Mouse (Mus musculus) MEL (cell line): ENCODE results near the gene Actr2. TPM values are rescaled to one million over a fixed set of nuclear protein-coding genes. Genes with fewer than 3 reads are reported as not detected.
"Not testable (repeated sequence)": the region's sequence is repeated elsewhere in the genome, so short reads cannot be mapped to it uniquely, and the experiment has no call there.

Experiments
- DNase-seq: peaks from one replicate; pipeline ENCODE4 v3.0.0; 2011; ENCODE audit warnings: low read depth, low spot score
- H3K27ac ChIP-seq: 2 replicates; pipeline ENCODE4 v1.5.1; 2012; ENCODE audit warnings: low read depth, mild to moderate bottlenecking, control low read depth, low read length, moderate library complexity; ENCODE audit not compliant: control insufficient read depth
- H3K27me3 ChIP-seq, 2 experiments: fragments of 150-350 bp in 1 of 2; sonication (generic) in 1 of 2; 2 replicates each; pipeline ENCODE4 v1.6.1; 2012; ENCODE audit warnings: low read length in 2 of 2, mild to moderate bottlenecking in 2 of 2, improper control_type of control experiment in 1 of 2, moderate library complexity in 1 of 2; ENCODE audit not compliant: insufficient read depth in 2 of 2, control insufficient read depth in 1 of 2
- H3K36me3 ChIP-seq, 2 experiments: 2 replicates each; pipeline ENCODE4 v1.6.1; 2012 to 2014; ENCODE audit warnings: low read length in 2 of 2, improper control_type of control experiment in 1 of 2, inconsistent platforms in 1 of 2, mild to moderate bottlenecking in 1 of 2; ENCODE audit not compliant: insufficient read depth in 2 of 2, control insufficient read depth in 1 of 2
- H3K4me1 ChIP-seq, 2 experiments: fragments of 150-350 bp in 1 of 2; sonication (generic) in 1 of 2; 2 replicates each; pipeline ENCODE4 v1.6.1; 2012; ENCODE audit warnings: low read length in 2 of 2, improper control_type of control experiment in 1 of 2, mild to moderate bottlenecking in 1 of 2; ENCODE audit not compliant: insufficient read depth in 2 of 2, control insufficient read depth in 1 of 2
- H3K4me3 ChIP-seq, 2 experiments: fragments of 150-350 bp in 1 of 2; sonication (generic) in 1 of 2; 2 replicates each; pipeline ENCODE4 v1.5.1; 2012; ENCODE audit warnings: low read depth in 2 of 2, low read length in 2 of 2, mild to moderate bottlenecking in 2 of 2, moderate library complexity in 2 of 2, control low read depth in 1 of 2, improper control_type of control experiment in 1 of 2; ENCODE audit not compliant: control insufficient read depth in 1 of 2, insufficient read depth in 1 of 2
- H3K79me2 ChIP-seq: 2 replicates; pipeline ENCODE4 v1.6.1; 2012; ENCODE audit warnings: mild to moderate bottlenecking, low read length, moderate library complexity; ENCODE audit not compliant: control insufficient read depth, poor library complexity, insufficient read depth
- H3K9ac ChIP-seq: 2 replicates; pipeline ENCODE4 v1.6.1; 2012; ENCODE audit warnings: low read depth, mild to moderate bottlenecking, control low read depth, low read length, moderate library complexity; ENCODE audit not compliant: control insufficient read depth, poor library complexity, severe bottlenecking
- H3K9me3 ChIP-seq: fragments of 150-350 bp; sonication (generic); replicated peaks from 2 replicates; pipeline ENCODE4 v1.6.1; 2012; ENCODE audit warnings: mild to moderate bottlenecking, low read length, improper control_type of control experiment, moderate library complexity; ENCODE audit not compliant: insufficient read depth
- CTCF ChIP-seq, 3 experiments: IDR thresholded peaks in 2 of 3; conservative IDR thresholded peaks in 1 of 3; 2 replicates each; pipeline ENCODE4 v1.5.1; 2011 to 2012; ENCODE audit warnings: low read length in 3 of 3, low read depth in 2 of 3, mild to moderate bottlenecking in 2 of 3, improper control_type of control experiment in 1 of 3, inconsistent platforms in 1 of 3, mixed read lengths in 1 of 3, moderate library complexity in 1 of 3; ENCODE audit not compliant: control insufficient read depth in 1 of 3, insufficient read depth in 1 of 3, poor library complexity in 1 of 3, severe bottlenecking in 1 of 3
- E2F4 ChIP-seq: IDR thresholded peaks from 2 replicates; pipeline ENCODE4 v1.6.1; 2011; ENCODE audit warnings: low read depth, low read length, improper control_type of control experiment, borderline replicate concordance
- EP300 ChIP-seq, 2 experiments: IDR thresholded peaks; 2 replicates each; pipeline ENCODE4 v1.6.1; 2011; ENCODE audit warnings: improper control_type of control experiment in 2 of 2, low read length in 2 of 2, low read depth in 1 of 2, mild to moderate bottlenecking in 1 of 2
- GABPA ChIP-seq: IDR thresholded peaks from 2 replicates; pipeline ENCODE4 v1.6.1; 2012; ENCODE audit warnings: low read depth, mild to moderate bottlenecking, inconsistent platforms, low read length, improper control_type of control experiment, moderate library complexity
- GATA1 ChIP-seq: IDR thresholded peaks from 2 replicates; pipeline ENCODE4 v1.6.1; 2011; ENCODE audit warnings: low read depth, low read length, improper control_type of control experiment
- KAT2A ChIP-seq: conservative IDR thresholded peaks from 2 replicates; pipeline ENCODE4 v1.6.1; 2012; ENCODE audit warnings: low read depth, low read length, improper control_type of control experiment, inconsistent platforms
- MYC ChIP-seq: IDR thresholded peaks from 2 replicates; pipeline ENCODE4 v1.6.1; 2011; ENCODE audit warnings: low read depth, mild to moderate bottlenecking, low read length, improper control_type of control experiment, moderate library complexity
- NELFE ChIP-seq: IDR thresholded peaks from 2 replicates; pipeline ENCODE4 v1.6.1; 2011; ENCODE audit warnings: low read depth, low read length, improper control_type of control experiment
- RAD21 ChIP-seq: IDR thresholded peaks from 2 replicates; pipeline ENCODE4 v1.6.1; 2011; ENCODE audit warnings: mild to moderate bottlenecking, low read depth, low read length, improper control_type of control experiment
- RCOR1 ChIP-seq: IDR thresholded peaks from 2 replicates; pipeline ENCODE4 v1.6.1; 2012; ENCODE audit warnings: low read depth, mild to moderate bottlenecking, inconsistent platforms, low read length, improper control_type of control experiment
- SMC3 ChIP-seq: IDR thresholded peaks from 2 replicates; pipeline ENCODE4 v1.6.1; 2011; ENCODE audit warnings: low read depth, low read length, improper control_type of control experiment
- TAL1 ChIP-seq: IDR thresholded peaks from 2 replicates; pipeline ENCODE4 v1.6.1; 2012; ENCODE audit warnings: mild to moderate bottlenecking, inconsistent platforms, low read length, moderate library complexity, mixed read lengths
- TBP ChIP-seq: IDR thresholded peaks from 2 replicates; pipeline ENCODE4 v1.8.0; 2011; ENCODE audit warnings: low read depth, low read length, improper control_type of control experiment
- UBTF ChIP-seq: IDR thresholded peaks from 2 replicates; pipeline ENCODE4 v1.6.1; 2012; ENCODE audit warnings: low read depth, mild to moderate bottlenecking, inconsistent platforms, low read length, improper control_type of control experiment, moderate library complexity, borderline replicate concordance; ENCODE audit not compliant: insufficient read depth
- USF1 ChIP-seq: IDR thresholded peaks from 2 replicates; pipeline ENCODE4 v1.6.1; 2014; ENCODE audit warnings: low read depth, mild to moderate bottlenecking, inconsistent platforms, low read length, improper control_type of control experiment, moderate library complexity
- ZKSCAN1 ChIP-seq: IDR thresholded peaks from 2 replicates; pipeline ENCODE4 v1.6.1; 2012; ENCODE audit warnings: low read depth, mild to moderate bottlenecking, inconsistent platforms, low read length, improper control_type of control experiment, moderate library complexity
- ZNF384 ChIP-seq: IDR thresholded peaks from 2 replicates; pipeline ENCODE4 v1.6.1; 2012; ENCODE audit warnings: low read depth, mild to moderate bottlenecking, inconsistent platforms, low read length, improper control_type of control experiment
- polyA plus RNA-seq, 2 experiments: library from polyadenylated mRNA; stranded (reverse) in 1 of 2; unstranded in 1 of 2; fragments of >175 nt in 1 of 2; fragments of >200 nt in 1 of 2; gene quantifications; 2 replicates each; pipeline versions ENCODE4 v1.2.1 to v1.2.4; 2012; ENCODE audit warnings: low replicate concordance in 2 of 2, low read depth in 1 of 2; ENCODE audit not compliant: insufficient read length in 2 of 2, insufficient read depth in 1 of 2, missing spikeins in 1 of 2
- total RNA-seq: library from RNA; depleted of rRNA; stranded (reverse); fragments of 300-350 nt; gene quantifications from 2 replicates; pipeline ENCODE4 v1.2.3, GENCODE M21; 2012

The Actr2 gene
- total and polyA plus RNA-seq, 3 experiments: 40.0 to 172 (median 160) TPM

DNA sequence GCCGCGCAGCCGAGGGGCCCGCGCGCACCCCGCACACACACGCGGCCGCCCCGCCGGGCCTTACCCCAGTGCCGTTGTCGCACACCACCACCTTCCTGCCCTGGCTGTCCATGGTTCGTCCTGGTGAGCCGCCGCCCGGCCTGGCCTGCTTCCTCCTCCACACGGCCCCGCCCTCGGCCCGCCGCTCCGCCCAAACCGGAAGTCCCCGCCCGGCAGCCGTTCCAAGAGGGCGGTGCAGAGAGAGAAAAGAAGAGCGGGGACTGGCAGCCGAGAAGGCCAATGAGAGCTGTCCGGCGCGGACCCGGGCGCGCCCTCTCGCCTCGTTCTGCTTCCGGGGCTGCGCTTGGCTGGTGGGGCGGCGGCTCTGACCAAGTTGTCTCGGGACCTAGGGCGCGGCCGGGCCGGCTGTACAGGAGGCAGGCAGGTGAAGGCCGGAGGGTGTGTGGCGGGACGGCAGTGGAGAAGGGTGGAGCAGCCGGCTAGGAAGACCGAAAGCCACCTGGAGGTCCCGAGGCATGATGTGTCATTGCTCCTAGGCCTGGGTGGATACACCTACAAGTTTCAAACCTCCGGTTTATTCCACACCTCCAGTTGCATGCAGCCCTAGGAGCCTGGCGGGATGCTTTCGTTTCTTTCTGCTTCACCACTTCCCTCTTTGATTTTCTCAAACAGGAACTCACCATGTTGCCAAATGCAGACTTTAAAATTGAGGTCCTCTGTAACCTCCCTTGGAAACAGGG is at the start of gene Actr2 (continued):
- TF ChIP-seq USF1 (0 out of 2 replicates have a peak, but pooled peaks have one; percentile 41), TAL1 (no peak), RCOR1 (peak; percentile 39; the same call in 1 of the 2 replicates), KAT2A (peak; percentile 69; the same call in 1 of the 2 replicates), SMC3 (no peak)
- TF ChIP-seq, all 39 proteins: peak for 20

DNA sequence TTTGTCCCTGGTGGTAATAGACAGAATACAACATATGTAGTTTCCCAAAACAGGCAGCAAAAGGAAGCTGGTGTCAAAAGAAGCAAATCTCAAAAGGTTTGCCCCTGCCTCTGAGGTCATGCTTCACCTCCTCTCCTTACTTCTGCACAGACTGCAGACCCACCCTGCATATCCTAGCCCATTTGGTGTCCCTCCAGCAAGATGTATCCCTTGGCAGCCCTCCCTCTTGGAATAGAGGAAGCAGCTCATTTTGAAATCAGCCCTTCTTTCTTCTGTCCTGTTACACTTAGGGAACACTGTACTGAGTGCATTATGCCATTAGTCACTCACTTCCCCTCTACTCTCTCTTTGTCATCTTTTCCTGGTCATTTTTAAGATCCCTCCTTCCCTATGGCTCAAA is 46.2 kb upstream of the Actr2 start:
- TF ChIP-seq ZKSCAN1 (no peak), NELFE (no peak), GABPA (no peak), CTCF (IDR thresholded peaks at IDR 0.05 in 2 of 3, conservative IDR thresholded peaks at IDR 0.05 in 1 of 3; ENCODE audit: control insufficient read depth in 1 of 3, insufficient read depth in 1 of 3, low read depth in 2 of 3, low read length in 3 of 3, poor library complexity in 1 of 3, severe bottlenecking in 1 of 3) (no peak)
- peaks cover 8 to 10% of the 10 kb centered on the region in 2 experiments; a peak in 3 of 4 replicates for H3K27me3 ChIP-seq
- H3K27ac ChIP-seq: no peak overlapping the region
- DNase-seq: no peak
- H3K4me1 ChIP-seq: no peaks in the 10 kb centered on the region
- no peak overlapping the region for H3K4me3 ChIP-seq
- no peaks in the 10 kb centered on the region for H3K9me3 ChIP-seq
- no peaks in the 10 kb centered on the region for H3K79me2 ChIP-seq
- no peaks in the 10 kb centered on the region for H3K36me3 ChIP-seq
- H3K9ac ChIP-seq: no peak overlapping the region

DNA sequence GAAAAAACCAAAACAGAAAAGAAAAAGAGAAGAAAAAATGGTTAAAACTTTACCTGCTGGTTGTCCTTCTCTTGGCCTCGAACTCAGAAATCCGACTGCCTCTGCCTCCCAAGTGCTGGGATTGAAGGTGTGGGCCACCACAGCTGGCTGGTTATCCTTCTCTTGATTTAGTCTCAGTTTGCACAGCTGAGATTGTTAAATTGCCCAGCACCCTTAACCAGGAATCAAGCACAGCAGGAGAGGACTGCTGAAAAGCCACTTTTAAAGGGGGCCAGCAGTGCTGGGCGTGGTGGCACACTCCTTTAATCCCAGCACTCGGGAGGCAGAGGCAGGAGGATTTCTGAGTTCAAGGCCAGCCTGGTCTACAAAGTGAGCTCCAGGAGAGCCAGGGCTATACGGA is 40.8 kb upstream of the Actr2 start:
- H3K4me3 ChIP-seq, H3K27ac ChIP-seq, H3K9me3 ChIP-seq, H3K9ac ChIP-seq, H3K4me1 ChIP-seq, DNase-seq, H3K27me3 ChIP-seq, H3K79me2 ChIP-seq, H3K36me3 ChIP-seq: not testable (repeated sequence)

DNA sequence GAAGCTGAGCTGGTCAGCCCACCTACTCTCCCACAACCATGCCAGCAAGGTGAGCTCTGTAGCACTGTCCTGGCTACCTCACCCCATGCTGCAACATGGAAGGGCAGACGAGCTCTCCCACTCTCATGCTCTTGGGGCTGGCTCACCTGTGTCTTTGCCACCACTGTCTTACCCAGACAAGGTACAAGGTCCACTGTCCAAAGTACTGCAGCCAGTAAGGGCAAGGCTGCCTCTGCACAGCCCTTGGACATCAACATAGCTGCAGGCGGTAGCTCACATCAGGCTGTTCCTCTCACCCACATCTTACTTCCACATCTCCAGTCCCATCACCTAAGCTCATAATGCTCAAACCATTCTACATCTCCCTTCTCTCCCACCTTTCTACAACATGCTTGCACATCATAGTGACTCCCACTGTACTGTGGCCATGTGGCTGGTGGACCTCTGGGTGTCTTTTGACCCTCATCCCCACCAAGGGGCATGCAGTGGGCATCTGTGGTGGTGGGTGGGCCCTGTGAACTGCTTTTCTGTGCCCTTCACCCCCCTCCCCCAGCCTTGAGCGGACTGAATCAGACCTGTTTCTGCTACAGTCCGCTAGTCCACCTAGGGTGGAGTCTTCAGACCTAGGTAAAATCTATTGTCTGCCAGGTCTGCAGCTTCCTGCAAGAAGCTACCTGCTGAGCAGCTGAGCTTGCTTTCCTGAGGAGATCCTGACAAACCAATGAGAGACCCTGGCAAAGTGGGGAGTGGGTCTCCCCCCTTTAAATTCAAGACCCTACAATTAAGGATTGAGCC is 39.6 kb upstream of the Actr2 start:
- H3K36me3 ChIP-seq: no peaks in the 10 kb centered on the region
- H3K9ac ChIP-seq: no peak overlapping the region
- H3K9me3 ChIP-seq: no peaks in the 10 kb centered on the region
- no peak for DNase-seq
- peaks cover 3 to 4% of the 10 kb centered on the region in 2 experiments; a peak in 3 of 4 replicates for H3K27me3 ChIP-seq
- no peaks in the 10 kb centered on the region for H3K4me1 ChIP-seq
- no peak overlapping the region for H3K4me3 ChIP-seq
- TF ChIP-seq E2F4 (no peak), EP300 (IDR thresholded peaks at IDR 0.05; ENCODE audit: low read depth in 1 of 2, low read length in 2 of 2) (no peak), UBTF (no peak), GABPA (no peak), TBP (no peak), GATA1 (no peak), RAD21 (no peak), TAL1 (no peak), MYC (no peak), ZNF384 (no peak)
- no peaks in the 10 kb centered on the region for H3K79me2 ChIP-seq
- H3K27ac ChIP-seq: no peak overlapping the region
